8 mouse cellular contexts compared by ENCODE assay signal in the genomic region with DNA sequence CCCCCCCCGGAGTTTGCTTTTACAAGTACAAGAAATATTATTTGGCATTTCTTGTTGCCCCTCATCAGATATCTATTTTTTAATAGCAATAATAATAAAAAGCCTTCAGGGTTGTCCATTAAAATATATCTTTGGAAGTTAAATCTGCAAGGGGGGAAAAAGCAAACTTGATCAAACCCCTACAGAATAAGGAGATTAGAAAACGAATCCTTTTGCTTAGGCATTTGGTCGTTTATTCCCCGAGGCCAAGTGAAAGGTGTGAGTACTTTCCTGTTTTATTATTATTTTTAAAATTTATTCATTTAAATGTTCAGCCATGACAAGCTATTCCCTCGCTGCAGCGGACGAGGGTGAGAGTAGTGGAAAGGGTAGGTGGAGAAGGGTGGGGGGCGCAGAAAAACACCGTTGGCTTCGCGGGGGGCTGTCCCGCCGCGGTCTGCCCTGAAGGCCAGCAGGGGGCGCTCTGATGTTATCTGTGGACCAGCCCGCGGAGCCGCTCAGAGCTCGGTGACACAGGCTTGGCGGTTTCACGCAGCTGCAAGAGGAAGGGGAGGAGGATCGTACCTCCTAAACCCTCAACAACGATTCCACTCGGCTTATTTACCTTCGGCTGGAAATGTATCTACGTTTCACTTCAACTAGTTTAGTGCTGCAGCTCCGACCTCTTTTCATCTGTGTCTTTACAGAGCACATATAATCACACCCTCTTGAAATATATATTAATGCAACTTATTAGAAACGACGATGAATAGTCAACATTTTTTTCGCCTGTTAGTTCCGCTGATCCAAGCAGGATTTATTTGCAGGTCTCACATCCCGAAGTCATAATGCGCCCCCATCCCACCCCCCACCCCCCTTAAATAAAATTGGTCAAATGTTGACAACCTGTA.
DNase-seq lines count a peak whose midpoint lies in the region; ATAC-seq and TF ChIP-seq lines count a peak whose summit lies in the region.

No protein-coding gene starts in this region.

- peaks cover 32% of the 10 kb centered on the region for H3K27me3 ChIP-seq in forebrain, embryonic 11.5 days (ENCODE audit: control insufficient read depth, insufficient read depth, low read length)
- H3K27me3 ChIP-seq in heart, embryonic 15.5 days = peaks cover 30% of the 10 kb centered on the region
- H3K27me3 ChIP-seq in liver, embryonic 11.5 days (replicated peaks; ENCODE audit: control insufficient read depth, insufficient read depth, low read length) = peaks cover 84% of the 10 kb centered on the region
- peaks cover 9% of the 10 kb centered on the region; the same call in 1 of the 2 replicates for H3K27me3 ChIP-seq in stomach, embryonic 16.5 days (ENCODE audit: control insufficient read depth, insufficient read depth, low read length)

- H3K4me3 ChIP-seq in bone marrow macrophage, adult 2 months (ENCODE audit: insufficient read depth, low read length) = peak overlapping the region; percentile 35
- peak overlapping the region; percentile 15 for H3K4me3 ChIP-seq in forebrain, embryonic 11.5 days (ENCODE audit: low read depth, low read length)
- H3K4me3 ChIP-seq in heart, embryonic 15.5 days = peak overlapping the region; percentile 47
- H3K4me3 ChIP-seq in liver, embryonic 11.5 days (ENCODE audit: low read depth, low read length) = peak overlapping the region; percentile 33; the same call in 1 of the 2 replicates
- peak overlapping the region; percentile 46 for H3K4me3 ChIP-seq in stomach, embryonic 16.5 days (replicated peaks; ENCODE audit: low read length)

- WGBS in forebrain, embryonic 11.5 days = under 1% methylated on average over 33 of the region's 33 CpGs
- WGBS in heart, embryonic 15.5 days = under 1% methylated on average over 33 of the region's 33 CpGs
- WGBS in liver, embryonic 11.5 days = 1% methylated on average over 33 of the region's 33 CpGs
- 1% methylated on average over 33 of the region's 33 CpGs for WGBS in stomach, embryonic 16.5 days

- 0 out of 2 replicates have a peak, but pooled peaks cover 2% of the 10 kb centered on the region for H3K4me1 ChIP-seq in bone marrow macrophage, adult 2 months (ENCODE audit: control insufficient read depth, insufficient read depth, low read length)
- H3K4me1 ChIP-seq in forebrain, embryonic 11.5 days (replicated peaks; ENCODE audit: control insufficient read depth, insufficient read depth, low read length) = peaks cover 32% of the 10 kb centered on the region
- H3K4me1 ChIP-seq in heart, embryonic 15.5 days (replicated peaks) = peaks cover 34% of the 10 kb centered on the region
- peaks cover 7% of the 10 kb centered on the region; the same call in 1 of the 2 replicates for H3K4me1 ChIP-seq in liver, embryonic 11.5 days (replicated peaks; ENCODE audit: control insufficient read depth, insufficient read depth, low read length)
- peaks cover 23% of the 10 kb centered on the region for H3K4me1 ChIP-seq in stomach, embryonic 16.5 days (ENCODE audit: control insufficient read depth, insufficient read depth, low read length)

- H3K4me2 ChIP-seq in forebrain, embryonic 11.5 days (ENCODE audit: low read depth, low read length, severe bottlenecking) = peak overlapping the region; percentile 51
- peak overlapping the region; percentile 70 for H3K4me2 ChIP-seq in heart, embryonic 15.5 days
- H3K4me2 ChIP-seq in liver, embryonic 11.5 days = peak overlapping the region; percentile 56
- H3K4me2 ChIP-seq in stomach, embryonic 16.5 days (ENCODE audit: low read depth, low read length) = peak overlapping the region; percentile 63

- H3K9ac ChIP-seq in forebrain, embryonic 11.5 days (ENCODE audit: low read length) = peak overlapping the region; percentile 30; the same call in 1 of the 2 replicates
- H3K9ac ChIP-seq in heart, embryonic 15.5 days = peak overlapping the region; percentile 15; the same call in 1 of the 2 replicates
- no peak overlapping the region for H3K9ac ChIP-seq in liver, embryonic 11.5 days (ENCODE audit: low read depth, low read length)
- H3K9ac ChIP-seq in stomach, embryonic 16.5 days (ENCODE audit: low read length) = peak overlapping the region; percentile 34; the same call in 1 of the 2 replicates

- H3K36me3 ChIP-seq in forebrain, embryonic 11.5 days (ENCODE audit: control insufficient read depth, insufficient read depth, low read length) = no peaks in the 10 kb centered on the region
- H3K36me3 ChIP-seq in heart, embryonic 15.5 days = no peaks in the 10 kb centered on the region
- H3K36me3 ChIP-seq in liver, embryonic 11.5 days (ENCODE audit: control insufficient read depth, insufficient read depth, low read length) = no peaks in the 10 kb centered on the region
- H3K36me3 ChIP-seq in stomach, embryonic 16.5 days (ENCODE audit: control insufficient read depth, insufficient read depth, low read length) = no peaks in the 10 kb centered on the region

- no peak for TF ChIP-seq POLR2A in bone marrow macrophage, adult 2 months (IDR thresholded peaks at IDR 0.05; ENCODE audit: borderline replicate concordance, low read depth, low read length)

- TF ChIP-seq CTCF in bone marrow macrophage, adult 2 months (IDR thresholded peaks at IDR 0.05; ENCODE audit: low read depth, low read length) = peak; percentile 87

- peak; percentile 42 to 46 for DNase-seq in B cell, adult 2 months
- DNase-seq in forebrain, embryonic 11.5 days (ENCODE audit: low spot score) = peak; percentile 95
- DNase-seq in kidney, postnatal 14 days = peak; percentile 92
- peak; percentile 72 for DNase-seq in liver, embryonic 11.5 days (ENCODE audit: low spot score)
- peak; percentile 25 to 29 for DNase-seq in natural killer cell, adult 2 months (ENCODE audit: low spot score in 2 of 2)

- peak; percentile 65 for ATAC-seq in forebrain, embryonic 11.5 days (replicated peaks; ENCODE audit: low FRiP score)
- ATAC-seq in heart, embryonic 15.5 days (replicated peaks; ENCODE audit: insufficient number of reproducible peaks, insufficient read depth, low FRiP score, low read depth) = peak; percentile 78
- ATAC-seq in liver, embryonic 11.5 days (replicated peaks; ENCODE audit: low FRiP score) = peak; percentile 77
- peak; percentile 74 for ATAC-seq in stomach, embryonic 16.5 days (ENCODE audit: insufficient read depth, low FRiP score)

- no peaks in the 10 kb centered on the region for H3K9me3 ChIP-seq in forebrain, embryonic 11.5 days (ENCODE audit: control insufficient read depth, low read length)
- H3K9me3 ChIP-seq in heart, embryonic 15.5 days (replicated peaks) = no peaks in the 10 kb centered on the region
- H3K9me3 ChIP-seq in liver, embryonic 11.5 days (ENCODE audit: control insufficient read depth, low read length) = no peaks in the 10 kb centered on the region
- no peaks in the 10 kb centered on the region for H3K9me3 ChIP-seq in stomach, embryonic 16.5 days (replicated peaks; ENCODE audit: control insufficient read depth, low read length)

- no peak overlapping the region for H3K27ac ChIP-seq in bone marrow macrophage, adult 2 months (ENCODE audit: insufficient read depth, low read depth, low read length)
- peak overlapping the region; percentile 33; the same call in 1 of the 2 replicates for H3K27ac ChIP-seq in forebrain, embryonic 11.5 days (ENCODE audit: low read depth, low read length)
- no peak overlapping the region for H3K27ac ChIP-seq in heart, embryonic 15.5 days
- no peak overlapping the region for H3K27ac ChIP-seq in liver, embryonic 11.5 days (ENCODE audit: low read depth, low read length)
- H3K27ac ChIP-seq in stomach, embryonic 16.5 days (ENCODE audit: low read length) = no peak overlapping the region

Comparison
In these comparisons a context has a peak if more than half of its experiments do, and no peak if none do; other contexts are left out.
1. DNase-seq: peak in every context shown above with its lines; median percentile 95 in forebrain, embryonic 11.5 days; 92 in kidney, postnatal 14 days; 72 in liver, embryonic 11.5 days; 44 in B cell, adult 2 months; 27 in natural killer cell, adult 2 months.